Mouse (Mus musculus) MEL (cell line): ENCODE data around the gene Sept6.

Experiments
- CTCF ChIP-seq, 3 experiments: IDR thresholded peaks in 2 of 3; conservative IDR thresholded peaks in 1 of 3; 2 replicates each; pipeline ENCODE4 v1.5.1; 2011 to 2012; ENCODE audit warnings: low read length in 3 of 3, low read depth in 2 of 3, mild to moderate bottlenecking in 2 of 3, improper control_type of control experiment in 1 of 3, inconsistent platforms in 1 of 3, mixed read lengths in 1 of 3, moderate library complexity in 1 of 3; ENCODE audit not compliant: control insufficient read depth in 1 of 3, insufficient read depth in 1 of 3, poor library complexity in 1 of 3, severe bottlenecking in 1 of 3
- EP300 ChIP-seq, 2 experiments: IDR thresholded peaks; 2 replicates each; pipeline ENCODE4 v1.6.1; 2011; ENCODE audit warnings: improper control_type of control experiment in 2 of 2, low read length in 2 of 2, low read depth in 1 of 2, mild to moderate bottlenecking in 1 of 2
- HCFC1 ChIP-seq: IDR thresholded peaks from 2 replicates; pipeline ENCODE4 v1.6.1; 2012; ENCODE audit warnings: low read depth, mild to moderate bottlenecking, inconsistent platforms, low read length, improper control_type of control experiment, moderate library complexity
- KAT2A ChIP-seq: conservative IDR thresholded peaks from 2 replicates; pipeline ENCODE4 v1.6.1; 2012; ENCODE audit warnings: low read depth, low read length, improper control_type of control experiment, inconsistent platforms
- MAFK ChIP-seq: IDR thresholded peaks from 2 replicates; pipeline ENCODE4 v1.6.1; 2011; ENCODE audit warnings: low read depth, mild to moderate bottlenecking, low read length, improper control_type of control experiment, borderline replicate concordance
- MAX ChIP-seq: IDR thresholded peaks from 2 replicates; pipeline ENCODE4 v1.6.1; 2011; ENCODE audit warnings: low read length, improper control_type of control experiment
- NELFE ChIP-seq: IDR thresholded peaks from 2 replicates; pipeline ENCODE4 v1.6.1; 2011; ENCODE audit warnings: low read depth, low read length, improper control_type of control experiment
- NRF1 ChIP-seq: IDR thresholded peaks from 2 replicates; pipeline ENCODE4 v1.6.1; 2014; ENCODE audit warnings: low read depth, mild to moderate bottlenecking, inconsistent platforms, low read length, improper control_type of control experiment, moderate library complexity; ENCODE audit not compliant: poor library complexity, insufficient read depth, severe bottlenecking
- POLR2A ChIP-seq, 2 experiments: IDR thresholded peaks; 2 replicates each; pipeline ENCODE4 v1.6.1; 2011 to 2012; ENCODE audit warnings: low read length in 2 of 2, mild to moderate bottlenecking in 2 of 2, control low read depth in 1 of 2, improper control_type of control experiment in 1 of 2, low read depth in 1 of 2, moderate library complexity in 1 of 2; ENCODE audit not compliant: control insufficient read depth in 1 of 2, insufficient read depth in 1 of 2, poor library complexity in 1 of 2
- TAL1 ChIP-seq: IDR thresholded peaks from 2 replicates; pipeline ENCODE4 v1.6.1; 2012; ENCODE audit warnings: mild to moderate bottlenecking, inconsistent platforms, low read length, moderate library complexity, mixed read lengths
- USF1 ChIP-seq: IDR thresholded peaks from 2 replicates; pipeline ENCODE4 v1.6.1; 2014; ENCODE audit warnings: low read depth, mild to moderate bottlenecking, inconsistent platforms, low read length, improper control_type of control experiment, moderate library complexity
- ZNF384 ChIP-seq: IDR thresholded peaks from 2 replicates; pipeline ENCODE4 v1.6.1; 2012; ENCODE audit warnings: low read depth, mild to moderate bottlenecking, inconsistent platforms, low read length, improper control_type of control experiment

DNA sequence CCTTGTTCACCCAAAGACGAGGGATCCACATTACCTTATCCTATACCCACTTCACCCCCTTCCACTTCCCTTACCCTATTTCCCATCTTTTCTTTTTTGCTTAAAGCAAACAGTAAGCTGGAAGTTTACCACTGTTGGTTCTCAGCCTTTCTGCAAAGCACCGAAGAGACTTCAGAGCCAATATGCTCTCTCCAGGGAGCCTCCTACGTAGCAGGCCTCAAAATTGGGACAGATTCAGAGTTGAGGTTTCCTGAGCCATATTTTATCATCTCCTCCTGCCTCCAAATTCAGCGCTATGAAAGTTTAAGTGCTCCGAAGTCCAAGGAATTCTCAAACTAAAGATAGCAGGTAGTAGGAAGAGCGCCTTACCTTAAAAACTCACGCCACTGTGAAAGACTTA, 14.6 kb downstream of the Sept6 start:
- TF ChIP-seq USF1, result no peak
- TF ChIP-seq KAT2A, result no peak
- TF ChIP-seq CTCF (IDR thresholded peaks at IDR 0.05 in 2 of 3, conservative IDR thresholded peaks at IDR 0.05 in 1 of 3; ENCODE audit: control insufficient read depth in 1 of 3, insufficient read depth in 1 of 3, low read depth in 2 of 3, low read length in 3 of 3, poor library complexity in 1 of 3, severe bottlenecking in 1 of 3), result no peak
- no peak for TF ChIP-seq POLR2A (IDR thresholded peaks at IDR 0.05; ENCODE audit: control insufficient read depth in 1 of 2, insufficient read depth in 1 of 2, low read depth in 1 of 2, low read length in 2 of 2, poor library complexity in 1 of 2)
- TF ChIP-seq TAL1, result no peak
- TF ChIP-seq ZNF384, result no peak
- TF ChIP-seq MAX, result no peak
- no peak for TF ChIP-seq NRF1
- TF ChIP-seq EP300 (IDR thresholded peaks at IDR 0.05; ENCODE audit: low read depth in 1 of 2, low read length in 2 of 2), result no peak
- TF ChIP-seq MAFK, result no peak
- TF ChIP-seq HCFC1, result no peak
- no peak for TF ChIP-seq NELFE
